Mouse (Mus musculus) thymus, adult 2 months (tissue): ENCODE measurements at regions not wholly inside any gene's neighbourhood (a gene's known extent, or its start where the extent isn't known, plus 50 kb on each side); places are given as distances from the start of the nearest gene placed in this dataset.

ENCODE experiments used
- CTCF ChIP-seq: fragments of 200-500 bp; IDR thresholded peaks from 2 replicates; pipeline ENCODE4 v1.5.1; 2012; ENCODE audit warnings: mild to moderate bottlenecking, control low read depth, low read length, moderate library complexity, borderline replicate concordance; ENCODE audit not compliant: control insufficient read depth, poor library complexity, insufficient read depth; ENCODE audit errors: extremely low read depth
- POLR2A ChIP-seq: fragments of 200-500 bp; IDR thresholded peaks from 2 replicates; pipeline ENCODE4 v1.6.1; 2012; ENCODE audit warnings: mild to moderate bottlenecking, low read length, control low read depth, moderate library complexity; ENCODE audit not compliant: control insufficient read depth, poor library complexity, insufficient read depth; ENCODE audit errors: extremely low read depth

GRCm38 (mm10) chr11:113163941-113164340 lies 381.9 kb downstream of the Sox9 start:
- TF ChIP-seq CTCF, result no peak
- no peak for TF ChIP-seq POLR2A
